Mouse (Mus musculus) CD8-positive naive resting alpha-beta T cell, adult 2 months (primary cell): ENCODE data around the gene Snu13.

Source experiments
- DNase-seq, 2 experiments: peaks; one replicate each; pipeline ENCODE4 v3.0.0; 2022; ENCODE audit warnings: low read depth in 2 of 2, low spot score in 2 of 2

Snu13 gene

GRCm38 (mm10) chr15:82027726-82028125, 19.7 kb downstream of the Snu13 start:
- DNase-seq: no peak

DNA sequence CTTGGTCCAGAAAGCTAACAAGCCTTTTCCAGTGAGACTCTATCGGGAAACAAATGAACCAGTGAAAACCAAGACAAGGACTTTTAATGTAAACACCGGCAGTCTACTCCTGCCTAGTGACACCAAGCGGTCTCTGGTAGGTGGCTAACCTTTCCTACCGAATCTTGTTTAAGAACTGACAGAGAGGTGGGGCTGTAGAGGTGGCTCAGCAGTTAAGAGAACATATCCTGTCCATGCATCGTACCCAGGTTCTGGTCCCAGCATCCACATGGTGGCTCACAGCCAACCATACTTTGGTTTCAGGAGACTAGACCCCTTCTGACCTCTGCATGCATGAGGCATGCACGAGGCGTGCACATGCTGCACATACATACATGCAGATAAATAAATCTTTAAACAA, 20.1 kb downstream of the Snu13 start:
- DNase-seq: no peak

DNA sequence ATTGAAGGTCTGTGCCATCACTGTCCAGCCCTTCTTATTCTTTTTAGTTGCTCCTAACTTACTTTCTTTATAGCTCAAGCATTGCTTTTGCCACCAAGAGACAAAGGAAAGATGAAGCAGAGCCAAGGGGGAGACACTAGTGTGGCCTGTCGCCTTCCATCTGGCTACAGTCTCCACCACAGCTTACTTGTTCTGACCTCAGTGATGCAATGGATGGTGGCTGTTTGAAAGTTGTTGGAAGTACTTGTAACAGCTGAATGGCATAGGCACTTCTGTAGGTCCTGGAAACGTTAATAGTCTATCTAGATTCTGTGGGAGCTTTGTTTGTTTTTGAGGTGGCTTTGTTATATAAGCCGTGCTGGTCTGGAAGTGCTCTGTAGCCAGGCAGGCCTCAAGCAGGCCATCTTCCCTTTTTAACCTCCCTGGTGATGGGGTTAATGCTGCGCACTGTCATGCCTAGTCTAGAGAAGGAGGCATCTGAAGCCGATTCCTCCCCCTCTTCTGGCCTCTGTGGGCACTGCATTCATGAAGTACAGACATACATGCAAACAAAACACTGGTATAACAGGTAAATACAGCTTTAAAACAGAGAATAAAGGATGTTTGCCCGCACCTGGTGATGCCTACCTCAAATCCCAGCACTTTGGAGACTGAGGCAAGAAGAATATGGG, 23.3 kb downstream of the Snu13 start:
- no peak for DNase-seq

DNA sequence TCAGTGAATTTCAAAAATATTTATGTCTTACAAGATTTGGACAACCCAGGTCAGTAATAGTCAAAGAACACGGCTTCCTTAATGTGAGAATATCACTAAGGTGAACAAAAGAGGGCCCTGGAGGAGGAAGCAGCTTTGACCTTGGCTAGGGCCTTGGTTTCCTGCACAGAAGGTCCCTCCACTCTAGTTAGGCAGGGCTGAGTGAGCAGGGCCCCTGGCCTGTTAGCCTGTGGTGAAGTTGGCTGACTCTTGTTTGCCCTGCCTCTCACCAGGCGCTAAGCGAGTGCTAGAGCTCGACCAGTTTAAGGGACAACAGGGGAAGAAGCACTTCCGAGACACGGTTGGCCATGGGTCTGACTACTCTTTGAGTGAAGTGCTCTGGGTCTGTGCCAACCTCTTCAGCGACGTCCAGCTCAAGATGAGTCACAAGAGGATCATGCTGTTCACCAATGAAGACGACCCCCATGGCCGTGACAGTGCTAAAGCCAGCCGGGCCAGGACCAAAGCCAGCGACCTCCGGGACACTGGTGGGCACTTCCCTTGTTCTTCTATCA, 24.8 kb downstream of the Snu13 start:
- no peak for DNase-seq

GRCm38 (mm10) chr15:82019288-82019687, 28.1 kb downstream of the Snu13 start:
- DNase-seq: no peak

GRCm38 (mm10) chr15:82017461-82017860, 29.9 kb downstream of the Snu13 start:
- no peak for DNase-seq

DNA sequence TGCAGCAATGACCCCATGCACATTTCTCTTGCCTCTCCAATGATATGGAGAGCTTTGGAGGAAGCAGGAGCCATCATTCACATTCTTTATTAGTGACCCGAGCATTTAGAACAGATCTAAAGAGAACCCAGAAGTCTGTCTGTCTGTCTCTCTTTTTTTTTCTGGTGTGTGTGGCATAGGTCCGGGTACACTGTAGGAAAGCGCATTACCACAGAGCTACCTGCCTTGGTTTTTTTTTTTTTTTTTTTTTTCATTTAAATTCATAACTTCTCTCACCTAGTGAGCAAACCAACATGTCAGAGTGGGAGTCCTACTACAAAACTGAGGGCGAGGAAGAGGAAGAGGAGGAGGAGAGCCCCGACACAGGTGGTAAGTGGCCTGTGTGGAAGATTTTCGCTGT, 30.6 kb downstream of the Snu13 start:
- no peak for DNase-seq

DNA sequence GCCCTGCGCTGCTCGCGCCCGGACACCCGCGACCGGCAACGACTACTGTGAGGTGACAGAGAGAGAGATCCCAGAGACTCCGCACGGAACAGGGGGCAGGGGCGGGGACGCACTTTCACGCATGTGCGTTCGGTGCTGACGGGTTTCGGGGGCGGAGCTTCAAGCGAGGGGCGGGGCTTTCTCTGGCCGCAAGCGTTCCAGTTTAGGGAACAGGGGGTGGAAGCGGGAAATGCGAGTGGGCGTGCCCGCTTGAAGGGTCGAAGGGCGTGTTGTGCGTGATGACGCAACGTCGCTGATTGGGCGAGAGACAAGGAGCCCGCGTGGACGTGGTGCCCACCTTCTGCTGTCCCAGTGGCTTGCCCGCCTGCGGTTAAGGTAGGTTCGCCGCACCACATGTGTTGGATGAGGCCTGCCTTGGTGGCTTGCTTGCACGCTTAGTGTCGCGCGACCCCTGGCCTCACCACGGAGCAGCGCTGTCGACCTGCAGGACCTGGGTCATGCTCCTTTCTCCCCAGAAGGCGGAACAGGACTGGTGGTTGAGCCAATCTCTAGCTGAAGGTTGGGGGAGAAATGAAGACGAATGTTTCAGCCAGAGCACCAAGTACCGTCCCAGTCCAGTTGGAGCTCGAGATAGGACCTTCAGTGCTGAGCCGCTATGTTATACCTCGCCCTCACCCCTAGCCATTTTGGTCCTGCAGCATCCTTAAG, 31.1 kb downstream of the Snu13 start:
- peak; percentile 98 to 99 for DNase-seq

DNA sequence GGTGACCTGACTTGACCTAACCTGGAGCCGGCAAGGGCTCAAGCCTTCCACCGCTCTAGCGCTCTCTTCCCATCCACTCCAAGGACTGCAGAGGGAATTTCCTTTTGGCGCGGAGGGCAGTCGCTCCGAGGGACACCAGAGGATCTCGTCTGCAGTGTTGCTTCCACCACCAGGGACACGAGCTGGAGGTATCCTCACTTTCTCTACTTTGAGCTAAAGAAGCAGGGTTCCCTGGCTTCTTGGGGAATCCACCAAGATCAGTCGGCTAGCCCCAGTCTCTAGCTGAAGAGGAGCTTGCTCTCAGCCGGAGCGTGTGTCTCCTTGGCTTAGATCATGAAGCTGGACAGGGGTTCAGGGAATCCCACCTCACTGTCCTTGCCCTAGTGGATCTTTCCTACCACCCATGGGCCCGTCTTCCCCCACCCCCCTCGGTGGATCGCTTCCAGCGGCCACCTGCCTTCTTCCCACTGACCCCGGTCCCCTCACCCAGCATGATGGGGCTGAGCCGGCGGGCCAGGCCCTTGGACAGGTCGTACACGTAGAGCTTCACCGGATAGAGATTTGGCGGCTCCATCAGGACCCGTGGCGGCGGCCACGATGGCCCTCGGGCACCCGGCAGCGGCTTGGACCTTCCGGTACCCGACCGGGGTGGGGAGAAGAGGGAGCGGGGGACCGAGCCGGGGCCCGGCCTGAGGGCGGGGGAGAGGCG, 31.9 kb downstream of the Snu13 start:
- peak in 1 of 2 experiments; percentile 7 for DNase-seq

DNA sequence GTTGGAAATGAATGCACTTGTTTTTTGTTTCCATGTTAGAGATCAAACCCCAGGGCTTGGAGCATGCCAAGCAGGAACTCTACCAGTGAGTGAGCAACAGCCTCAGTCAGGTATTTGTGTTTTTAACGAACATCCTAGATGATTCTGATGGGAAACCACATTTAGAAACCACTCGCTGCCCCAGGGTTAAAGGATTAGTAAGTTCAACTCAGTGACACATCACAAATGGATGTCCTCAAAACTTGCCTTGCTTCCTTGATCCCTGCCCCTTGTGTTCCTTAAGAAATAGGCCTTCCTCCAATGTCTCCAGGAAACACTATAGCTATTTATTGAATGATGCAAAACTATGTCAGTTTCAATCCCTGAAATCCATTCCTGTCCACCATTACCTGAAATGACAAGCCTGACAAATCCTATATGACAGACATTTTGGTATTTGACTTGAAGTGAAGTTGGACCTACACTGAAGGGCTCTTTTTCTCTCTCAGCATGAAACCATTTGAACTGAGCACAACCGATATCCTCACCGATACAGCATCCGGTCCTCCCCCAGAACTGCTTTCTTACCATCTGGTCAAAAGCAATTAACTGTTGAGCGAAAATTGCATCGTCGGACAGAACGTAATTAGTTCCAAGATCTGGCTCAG, 32.5 kb downstream of the Snu13 start:
- no peak for DNase-seq

DNA sequence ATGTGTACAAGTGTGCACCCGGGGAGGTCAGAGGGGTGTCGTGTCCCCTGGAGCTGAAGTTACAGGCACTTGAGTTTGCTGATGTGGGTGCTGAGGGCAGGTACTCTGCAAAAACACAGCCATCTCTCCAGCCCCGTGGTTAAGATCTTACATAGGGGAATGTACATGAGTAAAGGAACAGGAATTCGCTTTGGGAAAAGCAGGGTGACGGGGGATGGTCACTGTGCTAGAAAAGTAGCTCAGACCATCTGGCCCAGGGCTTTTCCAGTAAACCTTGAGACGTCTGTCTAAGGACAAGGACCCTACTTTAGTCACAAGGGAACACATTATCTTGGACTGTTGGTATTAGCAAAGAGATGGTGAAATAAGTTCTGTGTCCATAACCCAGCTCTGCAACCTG, 35.5 kb downstream of the Snu13 start:
- no peak for DNase-seq

- no peak for DNase-seq
Observed at GRCm38 (mm10) chr15:82004257-82004656, 43.1 kb downstream of the Snu13 start.

DNA sequence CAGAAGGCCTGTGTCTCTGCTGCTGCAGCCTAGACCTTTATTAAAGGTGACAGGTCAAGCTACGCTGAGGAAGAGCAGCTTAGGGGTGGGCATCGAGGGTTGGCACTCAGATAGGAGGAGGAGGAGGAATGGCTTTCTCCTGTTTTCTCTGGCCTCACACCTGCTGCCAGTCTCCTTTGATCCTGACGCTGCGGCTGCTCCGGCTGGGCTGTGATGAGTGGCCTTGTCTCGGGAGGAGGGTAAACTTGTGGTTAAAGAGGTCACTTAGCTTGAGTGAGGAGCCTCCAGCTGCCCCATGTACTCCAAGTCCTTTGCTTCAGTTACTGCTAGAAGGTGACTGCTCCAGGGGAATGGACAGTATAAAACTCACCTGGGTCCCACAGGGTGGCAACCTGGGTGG, 53.4 kb downstream of the Snu13 start:
- DNase-seq: no peak

- DNase-seq: no peak
Observed at GRCm38 (mm10) chr15:81990549-81990948, 56.8 kb downstream of the Snu13 start.
